Mouse (Mus musculus) cerebellum, adult 2 months (tissue): ENCODE measurements around the gene Ptk6.

ENCODE experiments used
- CTCF ChIP-seq: fragments of 200-500 bp; IDR thresholded peaks from 2 replicates; pipeline ENCODE4 v1.5.1; 2011; ENCODE audit warnings: low read depth, mild to moderate bottlenecking, control low read depth, low read length, moderate library complexity, borderline replicate concordance; ENCODE audit not compliant: insufficient read depth
- POLR2A ChIP-seq: fragments of 200-500 bp; IDR thresholded peaks from 2 replicates; pipeline ENCODE4 v1.6.1; 2011; ENCODE audit warnings: low read length, control low read depth, borderline replicate concordance; ENCODE audit not compliant: insufficient read depth

- TF ChIP-seq POLR2A (no peak), CTCF (no peak)
These were observed 46.6 kb upstream of the Ptk6 start for GRCm38 (mm10) chr2:181249217-181249616.
